Mouse (Mus musculus) liver, postnatal 0 days (tissue): ENCODE measurements around the gene Anapc11.

Source experiments
- CTCF ChIP-seq: sonication (generic); IDR thresholded peaks from 2 replicates; pipeline ENCODE4 v1.5.1; 2016; ENCODE audit warnings: antibody characterized with exemption, low read depth
- EP300 ChIP-seq: IDR thresholded peaks from 2 replicates; pipeline ENCODE4 v1.6.1; 2016; ENCODE audit warnings: antibody characterized with exemption, low read depth, mild to moderate bottlenecking

GRCm38 (mm10) chr11:120626785-120627467 lies 28.7 kb downstream of the Anapc11 start:
- TF ChIP-seq CTCF (no peak), EP300 (no peak)
